Mouse (Mus musculus) ES-E14 (cell line): ENCODE results near the gene Ccnb1ip1.

ENCODE experiments used
- CHD2 ChIP-seq: IDR thresholded peaks from 2 replicates; pipeline ENCODE4 v1.6.1; 2014; ENCODE audit warnings: mild to moderate bottlenecking, low read depth, low read length, inconsistent platforms
- MAFK ChIP-seq: IDR thresholded peaks from 2 replicates; pipeline ENCODE4 v1.6.1; 2014; ENCODE audit warnings: mild to moderate bottlenecking, low read depth, low read length, inconsistent platforms; ENCODE audit not compliant: insufficient read depth
- ZNF384 ChIP-seq: IDR thresholded peaks from 2 replicates; pipeline ENCODE4 v1.6.1; 2012; ENCODE audit warnings: low read depth, low read length, inconsistent platforms

DNA sequence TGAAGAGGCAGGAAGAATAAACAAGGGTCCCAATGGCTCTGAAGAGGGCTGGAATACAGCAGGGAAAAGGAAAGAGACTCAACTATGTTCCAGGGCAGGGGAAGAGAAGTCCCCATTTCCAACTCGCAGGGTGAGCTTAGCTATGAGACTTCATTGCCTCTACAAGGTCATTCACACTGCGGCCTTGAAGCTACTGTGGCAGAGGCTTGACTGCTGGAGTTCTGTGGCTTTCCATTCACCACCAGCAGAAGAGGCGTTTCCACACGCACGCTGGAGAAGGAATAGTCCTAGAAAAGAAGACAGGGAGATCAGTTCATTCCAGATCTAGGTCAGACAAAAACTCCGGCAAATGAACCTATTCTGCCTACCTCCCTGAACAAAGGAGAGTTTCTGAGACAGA lies 41.8 kb downstream of the Ccnb1ip1 start:
- no peak for TF ChIP-seq ZNF384
- no peak for TF ChIP-seq CHD2
- TF ChIP-seq MAFK, result no peak
